Mouse (Mus musculus) embryonic fibroblast, embryonic 13.5 days (primary cell): ENCODE data around the gene Tiam1. TPM values are rescaled to one million over a fixed set of nuclear protein-coding genes. Genes with fewer than 3 reads are reported as not detected.

Source experiments
- H3K27ac ChIP-seq: 2 replicates; pipeline ENCODE4 v1.5.1; 2012; ENCODE audit warnings: low read length, control low read depth, inconsistent platforms; ENCODE audit not compliant: insufficient read depth
- H3K4me1 ChIP-seq: 2 replicates; pipeline ENCODE4 v1.6.1; 2011; ENCODE audit warnings: low read length; ENCODE audit not compliant: control insufficient read depth, insufficient read depth
- H3K4me3 ChIP-seq: 2 replicates; pipeline ENCODE4 v1.5.1; 2011; ENCODE audit warnings: mild to moderate bottlenecking, control low read depth, low read length; ENCODE audit not compliant: insufficient read depth
- CTCF ChIP-seq: IDR thresholded peaks from 2 replicates; pipeline ENCODE4 v1.5.1; 2011; ENCODE audit warnings: mild to moderate bottlenecking, control low read depth, low read length, moderate library complexity, borderline replicate concordance; ENCODE audit not compliant: insufficient read depth
- POLR2A ChIP-seq: IDR thresholded peaks from 2 replicates; pipeline ENCODE4 v1.6.1; 2011; ENCODE audit warnings: low read depth, mild to moderate bottlenecking, control low read depth, low read length, moderate library complexity
- polyA plus RNA-seq: library from polyadenylated mRNA; stranded (reverse); fragments of >200 nt; gene quantifications from 2 replicates; pipeline ENCODE4 v1.2.4, GENCODE M21; 2011; ENCODE audit warnings: low read depth; ENCODE audit not compliant: missing spikeins, insufficient read length

Tiam1 gene
- polyA plus RNA-seq, 1 experiment: 17.8 TPM

DNA sequence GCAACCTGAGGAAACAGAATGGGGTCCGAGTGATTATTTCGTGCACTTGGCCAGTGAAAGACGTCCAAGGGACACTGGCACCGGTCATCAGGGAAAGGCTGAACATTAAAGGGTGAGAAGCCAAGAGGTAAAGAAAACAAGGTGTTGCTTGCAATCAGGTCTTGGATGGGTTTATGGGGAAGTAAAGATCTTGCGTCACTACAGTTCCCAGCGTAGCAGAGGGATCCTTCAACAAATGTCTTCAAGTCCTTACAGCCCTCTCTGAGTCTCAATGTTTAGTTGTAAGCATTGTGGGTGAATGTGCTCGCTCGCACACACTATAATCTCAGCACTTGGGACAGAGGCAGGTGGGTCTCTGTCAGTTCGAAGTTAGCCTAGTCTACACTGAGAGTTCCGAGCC lies 266.4 kb downstream of the Tiam1 start:
- Histone ChIP-seq H3K27ac (no peak overlapping the region), H3K4me1 (no peaks in the 10 kb centered on the region), H3K4me3 (no peak overlapping the region)
- TF ChIP-seq POLR2A: no peak
- no peak for TF ChIP-seq CTCF

DNA sequence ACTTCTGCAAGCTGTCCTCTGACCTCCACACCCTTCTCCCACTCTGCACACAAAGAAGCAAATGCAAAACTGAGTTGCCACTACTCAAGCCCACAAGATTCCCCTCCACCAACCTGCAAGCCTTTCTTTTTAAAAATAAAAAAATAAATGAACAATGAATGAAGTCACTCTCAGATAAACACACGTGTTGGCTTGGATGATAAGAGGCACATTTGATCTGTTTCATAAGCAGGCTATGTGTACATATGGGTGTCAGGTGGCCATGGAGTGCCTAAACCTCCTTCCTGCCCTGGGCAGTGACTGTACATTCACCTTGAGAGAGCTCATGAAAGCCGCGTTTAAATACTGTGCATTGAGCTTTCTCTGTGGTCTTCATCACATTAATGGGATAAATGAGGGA lies 267.5 kb downstream of the Tiam1 start:
- Histone ChIP-seq H3K4me1 (no peaks in the 10 kb centered on the region), H3K27ac (no peak overlapping the region), H3K4me3 (no peak overlapping the region)
- TF ChIP-seq CTCF (no peak), POLR2A (no peak)

DNA sequence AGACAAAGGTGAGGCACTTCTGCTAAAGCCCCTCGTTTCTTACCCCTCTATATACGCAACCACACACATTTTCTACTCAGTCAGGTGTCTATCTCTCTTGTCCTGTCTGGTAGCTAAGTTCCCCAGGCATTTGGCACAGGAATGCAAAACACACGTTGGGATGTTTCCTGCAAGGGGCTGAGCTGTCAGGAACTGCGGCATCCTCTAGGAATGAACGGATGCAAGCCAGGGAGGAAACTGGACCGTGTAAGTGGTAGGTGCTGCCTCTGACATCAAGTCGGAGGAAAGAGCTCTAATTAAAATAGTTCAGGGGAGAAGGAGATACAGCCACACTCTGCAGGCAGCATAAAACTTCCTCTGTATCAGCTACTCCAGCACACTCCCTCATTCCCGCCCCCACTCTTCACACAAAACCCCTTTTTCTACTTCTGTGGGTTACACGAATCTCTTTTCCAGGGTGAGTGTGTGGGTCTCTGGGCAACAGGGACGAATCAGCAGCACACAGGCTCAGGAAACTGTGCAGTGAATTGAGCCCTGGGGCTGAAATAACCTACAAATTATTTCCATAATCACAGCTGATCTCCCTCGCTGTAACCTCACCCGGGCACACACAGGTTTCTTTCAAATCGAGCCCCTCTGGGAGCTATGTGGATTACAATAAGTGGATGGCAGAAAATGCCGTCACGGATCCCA lies 269.4 kb downstream of the Tiam1 start:
- Histone ChIP-seq H3K4me1 (no peaks in the 10 kb centered on the region), H3K4me3 (no peak overlapping the region), H3K27ac (no peak overlapping the region)
- TF ChIP-seq POLR2A (no peak), CTCF (no peak)

DNA sequence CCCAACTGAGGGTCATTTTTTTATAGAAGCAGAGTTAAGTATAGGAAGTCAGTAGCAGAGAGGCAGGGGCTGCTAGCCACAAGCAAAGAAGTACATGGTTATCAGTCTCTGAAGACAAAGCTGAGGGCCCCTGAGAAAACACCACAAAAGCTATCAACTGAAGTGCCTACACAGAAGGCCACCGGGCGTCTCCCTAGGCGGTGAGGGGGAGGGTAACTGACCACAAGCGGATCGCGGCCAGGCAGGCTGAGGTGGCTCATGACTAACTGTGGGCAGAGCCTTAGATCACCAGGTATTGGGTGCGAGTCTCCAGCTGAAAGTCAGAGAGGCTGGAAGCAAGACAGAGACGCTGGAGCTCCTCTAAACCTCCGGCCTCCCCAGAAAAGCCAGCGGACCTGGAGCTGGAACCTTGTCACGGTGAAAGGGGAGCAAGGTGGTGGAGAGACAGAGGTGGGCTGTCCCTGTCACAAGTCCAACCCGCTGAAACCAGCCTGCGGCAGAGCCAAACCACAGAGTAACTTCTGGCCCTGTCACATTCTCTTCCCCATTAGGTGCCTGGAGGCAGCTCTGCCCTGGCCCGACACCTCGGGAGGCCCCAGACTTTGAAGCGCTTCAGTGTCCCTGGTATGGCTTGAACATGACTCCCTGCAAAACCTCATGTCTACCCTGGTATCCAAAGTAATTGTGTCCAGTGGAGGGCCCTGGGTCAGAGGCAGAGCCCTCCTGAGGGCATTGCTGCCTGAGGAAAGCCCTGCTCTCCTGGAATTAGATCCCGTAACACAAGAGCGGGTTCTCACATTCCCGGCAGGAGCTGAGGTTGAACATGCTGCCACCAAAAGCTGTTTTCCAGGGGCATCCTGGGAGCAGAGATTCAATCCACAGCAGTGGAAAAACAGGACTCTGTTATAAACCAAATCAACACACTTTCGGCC lies 271.3 kb downstream of the Tiam1 start:
- H3K4me3 ChIP-seq: no peak overlapping the region
- TF ChIP-seq POLR2A: no peak
- TF ChIP-seq CTCF: no peak
- H3K4me1 ChIP-seq: no peaks in the 10 kb centered on the region
- no peak overlapping the region for H3K27ac ChIP-seq

DNA sequence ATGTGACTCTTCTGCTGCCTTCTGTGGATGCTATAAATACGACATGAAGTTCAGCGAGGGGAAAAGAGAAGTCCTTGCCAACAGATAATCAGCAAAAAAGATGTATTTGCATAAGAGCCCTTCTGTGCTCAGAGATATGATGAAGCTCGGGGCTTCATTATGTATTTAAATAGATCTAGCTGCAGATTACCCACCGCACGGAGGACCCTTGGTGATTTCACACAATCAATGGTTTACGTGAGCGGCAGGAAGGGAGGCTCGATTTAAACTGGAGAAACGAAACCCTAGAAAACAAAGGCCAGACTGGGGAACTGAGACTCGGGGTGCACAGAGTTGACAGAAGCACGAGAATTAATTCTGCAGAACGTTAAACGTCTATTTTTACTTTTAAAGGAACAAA lies 272.2 kb downstream of the Tiam1 start:
- Histone ChIP-seq H3K4me1 (no peaks in the 10 kb centered on the region), H3K27ac (no peak overlapping the region), H3K4me3 (no peak overlapping the region)
- TF ChIP-seq POLR2A: no peak
- no peak for TF ChIP-seq CTCF

DNA sequence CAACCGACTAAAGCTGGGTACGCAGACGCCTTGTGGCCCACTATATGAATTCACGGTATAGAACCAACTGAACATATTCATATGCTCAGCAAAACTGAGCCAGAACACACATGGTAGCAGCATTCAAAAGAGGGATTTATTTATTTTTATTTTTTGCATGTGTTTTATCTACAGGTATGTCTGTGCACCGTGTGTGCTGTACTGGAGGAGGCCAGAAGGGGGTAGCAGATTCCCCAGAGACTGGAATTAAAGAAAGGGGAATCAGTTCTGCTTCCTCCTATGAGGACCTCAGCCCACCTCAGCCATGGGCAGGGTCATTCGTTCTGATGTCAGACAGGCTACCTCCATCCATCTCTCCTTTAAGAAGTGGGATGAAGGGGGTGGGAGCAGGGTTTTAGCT lies 273.5 kb downstream of the Tiam1 start:
- no peak overlapping the region for H3K27ac ChIP-seq
- TF ChIP-seq POLR2A: no peak
- TF ChIP-seq CTCF: no peak
- H3K4me1 ChIP-seq: no peaks in the 10 kb centered on the region
- H3K4me3 ChIP-seq: no peak overlapping the region

DNA sequence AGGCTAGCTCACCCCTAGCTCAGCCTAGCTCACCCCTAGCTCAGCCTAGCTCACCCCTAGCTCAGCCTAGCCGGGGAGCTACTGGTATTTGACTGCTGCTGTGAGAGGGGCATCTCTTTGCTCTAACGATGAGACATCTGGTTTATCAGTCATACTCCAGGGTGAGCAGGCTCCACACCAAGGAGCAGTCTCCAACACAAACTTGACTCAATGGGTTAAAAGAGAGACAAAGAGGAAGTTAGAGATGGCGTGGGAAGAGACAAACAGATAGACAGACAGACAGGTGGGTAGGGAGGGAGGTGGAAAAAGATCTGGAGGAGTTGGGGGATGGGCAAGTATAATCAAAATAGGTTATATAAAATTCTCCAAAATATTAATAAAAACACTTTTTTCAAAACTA lies 275.1 kb downstream of the Tiam1 start:
- TF ChIP-seq CTCF (no peak), POLR2A (no peak)
- no peaks in the 10 kb centered on the region for H3K4me1 ChIP-seq
- H3K27ac ChIP-seq: no peak overlapping the region
- H3K4me3 ChIP-seq: no peak overlapping the region

DNA sequence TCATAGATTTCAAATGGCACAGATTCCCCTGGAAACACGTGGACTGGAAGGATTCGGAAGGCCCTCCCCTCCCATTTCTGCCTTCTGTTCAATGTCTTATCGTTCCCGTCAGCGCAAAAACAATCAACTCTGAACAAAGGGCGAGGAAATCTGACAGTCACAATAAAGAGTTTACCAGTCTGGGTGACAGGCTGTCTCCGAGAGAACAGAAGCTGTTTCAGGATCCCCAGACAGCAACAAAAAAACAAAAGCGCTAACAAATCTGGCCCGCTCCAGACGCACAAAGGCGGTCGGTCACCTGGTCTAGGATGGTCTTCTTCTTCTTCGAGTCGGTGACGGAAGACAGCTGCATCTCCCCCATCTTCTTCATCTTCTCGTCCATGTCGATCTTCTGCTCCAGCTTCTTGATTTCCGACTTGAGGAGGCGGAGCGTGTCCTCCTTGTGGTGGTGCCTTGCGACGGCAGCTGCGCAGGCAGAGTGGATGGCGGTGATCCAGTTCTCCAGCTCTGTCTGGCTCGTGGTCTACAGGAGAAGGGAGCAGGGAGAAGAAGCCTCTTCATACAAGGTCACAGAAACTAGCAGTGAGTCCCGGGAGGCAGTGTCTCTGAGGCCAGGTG lies 276.2 kb downstream of the Tiam1 start:
- no peak overlapping the region for H3K4me3 ChIP-seq
- no peaks in the 10 kb centered on the region for H3K4me1 ChIP-seq
- no peak overlapping the region for H3K27ac ChIP-seq
- TF ChIP-seq POLR2A: no peak
- TF ChIP-seq CTCF: no peak

DNA sequence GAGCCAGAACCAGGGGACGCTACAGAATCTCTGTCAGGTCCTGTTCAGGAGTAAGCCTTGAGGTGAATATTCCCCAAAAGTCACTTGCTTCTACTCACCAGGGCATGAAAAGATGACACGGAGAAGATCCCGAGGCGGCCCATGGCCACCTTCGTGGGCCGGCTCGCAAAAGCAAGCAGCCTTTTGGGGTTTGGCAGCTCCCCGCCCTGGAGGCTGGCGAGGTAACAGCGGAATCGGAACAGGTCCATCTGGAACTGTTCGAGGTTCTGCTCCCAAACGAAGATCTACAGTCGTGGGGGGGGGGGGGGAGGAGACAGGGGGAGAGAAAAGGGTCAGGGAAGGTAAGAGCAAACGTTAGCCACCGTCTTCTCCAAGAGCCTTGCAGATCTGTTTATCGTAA lies 278.4 kb downstream of the Tiam1 start:
- H3K4me3 ChIP-seq: no peak overlapping the region
- no peaks in the 10 kb centered on the region for H3K4me1 ChIP-seq
- TF ChIP-seq CTCF (no peak), POLR2A (no peak)
- H3K27ac ChIP-seq: no peak overlapping the region
